In the genomic region with DNA sequence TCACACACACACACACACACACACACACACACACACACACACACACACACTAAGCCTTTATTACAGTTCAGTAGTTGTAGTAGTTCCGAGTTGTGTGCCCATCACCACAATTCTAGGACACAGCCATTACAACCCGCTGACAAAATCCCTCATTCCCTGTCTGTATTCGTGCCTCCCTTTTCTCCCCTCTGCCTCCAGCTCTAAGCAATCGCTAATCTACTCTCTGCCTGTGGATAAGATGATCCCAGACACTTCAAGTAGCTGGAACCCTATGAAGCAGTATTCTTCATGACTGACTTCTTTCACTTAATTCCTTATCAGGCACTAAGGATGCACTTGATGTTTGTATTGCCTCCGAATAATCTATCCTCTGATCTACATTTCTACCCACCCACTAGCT, we compare ENCODE assay signal across 30 mouse cellular contexts. TPM values are rescaled to one million over a fixed set of nuclear protein-coding genes. Genes with fewer than 3 reads are reported as not detected.
DNase-seq lines count a peak whose midpoint lies in the region; ATAC-seq and TF ChIP-seq lines count a peak whose summit lies in the region.
"Had no signal": no experiment of that assay in that cellular context is flagged by ENCODE, and none has a peak within 500 bp of the region (broad histone marks: within the 10 kb centered on the region; RNA-seq: fewer than 3 reads in every experiment).

No protein-coding gene starts in this region.

- H3K36me3 ChIP-seq in forebrain, postnatal 0 days (ENCODE audit: insufficient read depth), result no peaks in the 10 kb centered on the region
- no peaks in the 10 kb centered on the region for H3K36me3 ChIP-seq in forebrain, embryonic 15.5 days
- no peaks in the 10 kb centered on the region for H3K36me3 ChIP-seq in lung, embryonic 15.5 days
- H3K36me3 ChIP-seq in midbrain, embryonic 16.5 days (ENCODE audit: control insufficient read depth, insufficient read depth, low read length), result no peaks in the 10 kb centered on the region
- H3K36me3 ChIP-seq: embryonic facial prominence, embryonic 15.5 days; heart, embryonic 13.5 days; liver, embryonic 13.5 days; neural tube, embryonic 12.5 days; stomach, embryonic 15.5 days had no signal

- H3K27me3 ChIP-seq in forebrain, postnatal 0 days (ENCODE audit: insufficient read depth, low read length), result no peaks in the 10 kb centered on the region
- no peaks in the 10 kb centered on the region for H3K27me3 ChIP-seq in forebrain, embryonic 15.5 days
- no peaks in the 10 kb centered on the region for H3K27me3 ChIP-seq in lung, embryonic 15.5 days
- no peaks in the 10 kb centered on the region for H3K27me3 ChIP-seq in midbrain, embryonic 16.5 days (ENCODE audit: control insufficient read depth, insufficient read depth, low read depth, low read length)
- H3K27me3 ChIP-seq: embryonic facial prominence, embryonic 15.5 days; heart, embryonic 13.5 days; liver, embryonic 13.5 days; neural tube, embryonic 12.5 days; stomach, embryonic 15.5 days had no signal

- H3K4me3 ChIP-seq in forebrain, postnatal 0 days (ENCODE audit: low read depth, low read length), result no peak overlapping the region
- no peak overlapping the region for H3K4me3 ChIP-seq in forebrain, embryonic 15.5 days
- no peak overlapping the region for H3K4me3 ChIP-seq in lung, embryonic 15.5 days
- H3K4me3 ChIP-seq in midbrain, embryonic 16.5 days (ENCODE audit: low read depth, low read length), result no peak overlapping the region
- H3K4me3 ChIP-seq: embryonic facial prominence, embryonic 15.5 days; heart, adult 2 months; heart, embryonic 13.5 days; left cerebral cortex, adult 2 months; liver, embryonic 13.5 days; neural tube, embryonic 12.5 days; stomach, embryonic 15.5 days had no signal

- H3K9ac ChIP-seq in forebrain, postnatal 0 days, result no peak overlapping the region
- no peak overlapping the region for H3K9ac ChIP-seq in forebrain, embryonic 15.5 days (replicated peaks)
- H3K9ac ChIP-seq in lung, embryonic 15.5 days, result no peak overlapping the region
- no peak overlapping the region for H3K9ac ChIP-seq in midbrain, embryonic 16.5 days (ENCODE audit: low read depth, low read length)
- H3K9ac ChIP-seq: embryonic facial prominence, embryonic 15.5 days; heart, embryonic 13.5 days; liver, embryonic 13.5 days; neural tube, embryonic 12.5 days; stomach, embryonic 15.5 days had no signal

- H3K4me2 ChIP-seq in forebrain, postnatal 0 days (ENCODE audit: low read depth), result no peak overlapping the region
- no peak overlapping the region for H3K4me2 ChIP-seq in forebrain, embryonic 15.5 days (replicated peaks)
- H3K4me2 ChIP-seq in lung, embryonic 15.5 days, result no peak overlapping the region
- no peak overlapping the region for H3K4me2 ChIP-seq in midbrain, embryonic 16.5 days (ENCODE audit: low read length)
- H3K4me2 ChIP-seq: embryonic facial prominence, embryonic 15.5 days; heart, embryonic 13.5 days; liver, embryonic 13.5 days; neural tube, embryonic 12.5 days; stomach, embryonic 15.5 days had no signal

- H3K27ac ChIP-seq in forebrain, postnatal 0 days (ENCODE audit: low read depth, low read length), result no peak overlapping the region
- no peak overlapping the region for H3K27ac ChIP-seq in forebrain, embryonic 15.5 days (replicated peaks)
- peak overlapping the region; percentile 71; the same call in 1 of the 2 replicates for H3K27ac ChIP-seq in lung, embryonic 15.5 days
- peak overlapping the region; percentile 18; the same call in 1 of the 2 replicates for H3K27ac ChIP-seq in midbrain, embryonic 16.5 days (ENCODE audit: low read length)
- H3K27ac ChIP-seq: embryonic facial prominence, embryonic 15.5 days; heart, adult 2 months; heart, embryonic 13.5 days; left cerebral cortex, adult 2 months; liver, embryonic 13.5 days; neural tube, embryonic 12.5 days; stomach, embryonic 15.5 days had no signal

- no peak for DNase-seq in forebrain, postnatal 0 days
- no peak for DNase-seq in lung, adult 18-20 months
- DNase-seq in MN1 (ENCODE audit: low spot score), result peak; percentile 19
- DNase-seq: adrenal gland, postnatal 25 days; cerebellum, adult 11 months; cerebellum, adult 9-11 months; gastrocnemius, postnatal 14 days; heart, adult 2 months; kidney, adult 18-20 months; kidney, postnatal 4 days; liver, embryonic 13.5 days; right cerebral cortex, postnatal 4 days; thymus, adult 18-20 months; thymus, postnatal 36 days had no signal

- H3K4me1 ChIP-seq in forebrain, postnatal 0 days (ENCODE audit: insufficient read depth), result no peaks in the 10 kb centered on the region
- no peaks in the 10 kb centered on the region for H3K4me1 ChIP-seq in forebrain, embryonic 15.5 days
- H3K4me1 ChIP-seq in lung, embryonic 15.5 days, result peaks cover 16% of the 10 kb centered on the region; the same call in 1 of the 2 replicates
- H3K4me1 ChIP-seq in midbrain, embryonic 16.5 days (ENCODE audit: control insufficient read depth, insufficient read depth, low read length), result peaks cover 5% of the 10 kb centered on the region; the same call in 1 of the 2 replicates
- H3K4me1 ChIP-seq: embryonic facial prominence, embryonic 15.5 days; stomach, embryonic 15.5 days had no signal

- peak; percentile 1; the same call in 1 of the 2 replicates for ATAC-seq in forebrain, postnatal 0 days
- ATAC-seq in forebrain, embryonic 15.5 days (replicated peaks), result no peak
- ATAC-seq in lung, embryonic 15.5 days (ENCODE audit: borderline replicate concordance, extremely low read depth, low FRiP score, low TSS enrichment), result peak; percentile 33; the same call in 1 of the 2 replicates
- peak; percentile 45; the same call in 1 of the 2 replicates for ATAC-seq in midbrain, embryonic 16.5 days
- no peak for ATAC-seq in cerebellum, adult (ENCODE audit: insufficient number of reproducible peaks, low FRiP score, low TSS enrichment)
- ATAC-seq: forebrain, embryonic 14.5 days; inflammation-experienced regulatory T-cells, adult 6 months had no signal

- 46% methylated on average over 5 of the region's 5 CpGs for WGBS in forebrain, postnatal 0 days
- 44% methylated on average over 5 of the region's 5 CpGs for WGBS in forebrain, embryonic 15.5 days
- WGBS in lung, embryonic 15.5 days, result 46% methylated on average over 5 of the region's 5 CpGs
- WGBS in midbrain, embryonic 16.5 days, result 28% methylated on average over 5 of the region's 5 CpGs

- no peaks in the 10 kb centered on the region for H3K9me3 ChIP-seq in forebrain, postnatal 0 days (ENCODE audit: low read length)
- no peaks in the 10 kb centered on the region for H3K9me3 ChIP-seq in forebrain, embryonic 15.5 days
- H3K9me3 ChIP-seq in lung, embryonic 15.5 days, result no peaks in the 10 kb centered on the region
- no peaks in the 10 kb centered on the region for H3K9me3 ChIP-seq in midbrain, embryonic 16.5 days (replicated peaks; ENCODE audit: control insufficient read depth, low read length, poor library complexity, severe bottlenecking)
- H3K9me3 ChIP-seq: embryonic facial prominence, embryonic 15.5 days; heart, embryonic 13.5 days; liver, embryonic 13.5 days; neural tube, embryonic 12.5 days; stomach, embryonic 15.5 days had no signal

- no peak for TF ChIP-seq CTCF in forebrain, postnatal 0 days (IDR thresholded peaks at IDR 0.05; ENCODE audit: low read depth)

RNA-seq across cellular contexts. Expression of a gene that starts 10.3 kb away (rescaled TPM):
- total RNA-seq in forebrain, postnatal 0 days (2014; rRNA removed), result 2.8 and 3.3 TPM in 2 replicates
- polyA plus RNA-seq in forebrain, postnatal 0 days (2015; fragmentation: Nextera tagmentation; extraction: Ambion mirVana), result 5.8 and 7.1 TPM in 2 replicates
- 2.6 and 3.1 TPM in 2 replicates for polyA plus RNA-seq in forebrain, embryonic 15.5 days (2015; fragmentation: Nextera tagmentation; extraction: Ambion mirVana)
- polyA plus RNA-seq in lung, embryonic 15.5 days (2015; fragmentation: Nextera tagmentation; extraction: Ambion mirVana), result 2.2 and 2.6 TPM in 2 replicates
- polyA plus RNA-seq in midbrain, embryonic 16.5 days (2015; fragmentation: Nextera tagmentation; extraction: Ambion mirVana), result 2.7 and 3.0 TPM in 2 replicates
- total RNA-seq: common myeloid progenitor, adult 5-6 weeks; gastrocnemius, postnatal 14 days; heart, adult 2 months; heart, postnatal 25 days; megakaryocyte progenitor cell, adult 5-6 weeks; monocyte, adult 5-6 weeks had no signal
- polyA plus RNA-seq: heart, embryonic 13.5 days; inflammation-experienced regulatory T-cells, adult 6 months; limb, embryonic 14.5 days; liver, embryonic 13.5 days had no signal

RNA-seq across cellular contexts. Expression of a gene that starts 24.4 kb away (rescaled TPM):
- total RNA-seq in forebrain, postnatal 0 days (2014; rRNA removed), result 21.1 and 25.4 TPM in 2 replicates
- polyA plus RNA-seq in forebrain, postnatal 0 days (2015; fragmentation: Nextera tagmentation; extraction: Ambion mirVana), result 58.5 and 64.3 TPM in 2 replicates
- polyA plus RNA-seq in forebrain, embryonic 15.5 days (2015; fragmentation: Nextera tagmentation; extraction: Ambion mirVana), result 48.2 and 50.6 TPM in 2 replicates
- 50.6 and 51.3 TPM in 2 replicates for polyA plus RNA-seq in lung, embryonic 15.5 days (2015; fragmentation: Nextera tagmentation; extraction: Ambion mirVana)
- polyA plus RNA-seq in midbrain, embryonic 16.5 days (2015; fragmentation: Nextera tagmentation; extraction: Ambion mirVana), result 46.6 and 51.6 TPM in 2 replicates

Comparison
In these comparisons a context has a peak if more than half of its experiments do, and no peak if none do; other contexts are left out.
1. ATAC-seq: peak in forebrain, postnatal 0 days (single experiment), lung, embryonic 15.5 days (single experiment) and midbrain, embryonic 16.5 days (single experiment); none in forebrain, embryonic 15.5 days (single experiment) and cerebellum, adult (single experiment).
2. H3K27ac ChIP-seq: peak in lung, embryonic 15.5 days (single experiment) and midbrain, embryonic 16.5 days (single experiment); none in forebrain, postnatal 0 days (single experiment) and forebrain, embryonic 15.5 days (single experiment).